Mouse (Mus musculus) CH12.LX (cell line): ENCODE data around the gene Pfn1. TPM values are rescaled to one million over a fixed set of nuclear protein-coding genes. Genes with fewer than 3 reads are reported as not detected.

Experiments
- DNase-seq: peaks from one replicate; pipeline ENCODE4 v3.0.0-alpha.2; 2013; ENCODE audit errors: extremely low read depth
- H3K27ac ChIP-seq: 2 replicates; pipeline ENCODE4 v1.5.1; 2012; ENCODE audit warnings: low read depth, mild to moderate bottlenecking, control low read depth, moderate library complexity; ENCODE audit not compliant: insufficient read depth
- H3K27me3 ChIP-seq: replicated peaks from 2 replicates; pipeline ENCODE3; 2012; ENCODE audit warnings: inconsistent platforms
- H3K36me3 ChIP-seq, 2 experiments: replicated peaks in 1 of 2; 2 replicates each; pipeline versions ENCODE3 to v1.6.1; 2012; ENCODE audit warnings: inconsistent platforms in 1 of 2, low read length in 1 of 2, mild to moderate bottlenecking in 1 of 2, mixed read lengths in 1 of 2, moderate library complexity in 1 of 2; ENCODE audit not compliant: control insufficient read depth in 1 of 2, insufficient read depth in 1 of 2
- H3K4me1 ChIP-seq, 2 experiments: 2 replicates each; pipeline ENCODE4 v1.6.1; 2012; ENCODE audit warnings: inconsistent platforms in 1 of 2, moderate library complexity in 1 of 2; ENCODE audit not compliant: insufficient read depth in 2 of 2, control insufficient read depth in 1 of 2
- H3K4me2 ChIP-seq: 2 replicates; pipeline ENCODE4 v1.6.1; 2012; ENCODE audit warnings: low read depth, mild to moderate bottlenecking, control low read depth; ENCODE audit not compliant: poor library complexity, insufficient read depth, severe bottlenecking
- H3K4me3 ChIP-seq, 3 experiments: fragments of 150-350 bp in 1 of 3; sonication (generic) in 1 of 3; replicated peaks in 1 of 3; 2 replicates each; pipeline versions ENCODE3 to v1.5.1; 2011 to 2012; ENCODE audit warnings: low read depth in 2 of 3, low read length in 2 of 3, mild to moderate bottlenecking in 2 of 3, moderate library complexity in 2 of 3, control low read depth in 1 of 3, improper control_type of control experiment in 1 of 3, inconsistent platforms in 1 of 3, mixed read lengths in 1 of 3; ENCODE audit not compliant: poor library complexity in 1 of 3
- H3K79me2 ChIP-seq: replicated peaks from 2 replicates; pipeline ENCODE4 v1.6.1; 2012; ENCODE audit warnings: mild to moderate bottlenecking, moderate library complexity; ENCODE audit not compliant: control insufficient read depth, poor library complexity, insufficient read depth, severe bottlenecking; ENCODE audit errors: extremely low read depth
- H3K9ac ChIP-seq: 2 replicates; pipeline ENCODE4 v1.6.1; 2012; ENCODE audit warnings: low read depth, mild to moderate bottlenecking, control low read depth, moderate library complexity; ENCODE audit not compliant: insufficient read depth
- H3K9me3 ChIP-seq: replicated peaks from 2 replicates; pipeline ENCODE3; 2012; ENCODE audit warnings: low read length, inconsistent platforms, mixed read lengths
- BHLHE40 ChIP-seq: IDR thresholded peaks from 2 replicates; pipeline ENCODE4 v1.6.1; 2011; ENCODE audit warnings: mild to moderate bottlenecking, low read depth, low read length, improper control_type of control experiment
- CHD1 ChIP-seq: IDR thresholded peaks from 2 replicates; pipeline ENCODE4 v1.6.1; 2012; ENCODE audit warnings: low read depth, low read length, improper control_type of control experiment, inconsistent platforms
- CHD2 ChIP-seq: IDR thresholded peaks from 2 replicates; pipeline ENCODE4 v1.6.1; 2011; ENCODE audit warnings: low read length, improper control_type of control experiment
- CTCF ChIP-seq, 2 experiments: IDR thresholded peaks in 1 of 2; conservative IDR thresholded peaks in 1 of 2; 2 replicates each; pipeline ENCODE4 v1.5.1; 2011 to 2012; ENCODE audit warnings: low read depth in 2 of 2, low read length in 2 of 2, improper control_type of control experiment in 1 of 2, inconsistent platforms in 1 of 2, mild to moderate bottlenecking in 1 of 2, moderate library complexity in 1 of 2
- E2F4 ChIP-seq: IDR thresholded peaks from 2 replicates; pipeline ENCODE4 v1.6.1; 2011; ENCODE audit warnings: low read depth, low read length, improper control_type of control experiment; ENCODE audit not compliant: insufficient replicate concordance
- ELF1 ChIP-seq: IDR thresholded peaks from 2 replicates; pipeline ENCODE4 v1.6.1; 2014; ENCODE audit warnings: low read depth, mild to moderate bottlenecking, inconsistent platforms, low read length, improper control_type of control experiment
- EP300 ChIP-seq: IDR thresholded peaks from 2 replicates; pipeline ENCODE4 v1.6.1; 2011; ENCODE audit warnings: low read length, improper control_type of control experiment
- ETS1 ChIP-seq: conservative IDR thresholded peaks from 2 replicates; pipeline ENCODE4 v1.6.1; 2012; ENCODE audit warnings: low read depth, mild to moderate bottlenecking, inconsistent platforms, low read length, improper control_type of control experiment, moderate library complexity
- IRF4 ChIP-seq: IDR thresholded peaks from 2 replicates; pipeline ENCODE4 v1.6.1; 2014; ENCODE audit warnings: low read depth, mild to moderate bottlenecking, inconsistent platforms, low read length, improper control_type of control experiment
- JUN ChIP-seq: IDR thresholded peaks from 2 replicates; pipeline ENCODE4 v1.6.1; 2011; ENCODE audit warnings: low read depth, mild to moderate bottlenecking, low read length, improper control_type of control experiment, moderate library complexity; ENCODE audit not compliant: insufficient read depth
- JUND ChIP-seq: conservative IDR thresholded peaks from 2 replicates; pipeline ENCODE4 v1.6.1; 2011; ENCODE audit warnings: low read depth, low read length, improper control_type of control experiment
- KAT2A ChIP-seq: IDR thresholded peaks from 2 replicates; pipeline ENCODE4 v1.6.1; 2012; ENCODE audit warnings: low read length, improper control_type of control experiment, inconsistent platforms; ENCODE audit not compliant: insufficient replicate concordance
- MAFK ChIP-seq: IDR thresholded peaks from 2 replicates; pipeline ENCODE4 v1.6.1; 2011; ENCODE audit warnings: low read length, improper control_type of control experiment; ENCODE audit not compliant: insufficient replicate concordance
- MAX ChIP-seq: IDR thresholded peaks from 2 replicates; pipeline ENCODE4 v1.6.1; 2011; ENCODE audit warnings: low read length, improper control_type of control experiment
- MAZ ChIP-seq: IDR thresholded peaks from 2 replicates; pipeline ENCODE4 v1.6.1; 2012; ENCODE audit warnings: low read depth, mild to moderate bottlenecking, inconsistent platforms, low read length, improper control_type of control experiment, moderate library complexity
- MEF2A ChIP-seq: IDR thresholded peaks from 2 replicates; pipeline ENCODE4 v1.6.1; 2014; ENCODE audit warnings: low read depth, mild to moderate bottlenecking, inconsistent platforms, low read length, improper control_type of control experiment, borderline replicate concordance
- MXI1 ChIP-seq: IDR thresholded peaks from 2 replicates; pipeline ENCODE4 v1.6.1; 2011; ENCODE audit warnings: mild to moderate bottlenecking, low read depth, low read length, improper control_type of control experiment
- MYC ChIP-seq: IDR thresholded peaks from 2 replicates; pipeline ENCODE4 v1.6.1; 2011; ENCODE audit warnings: low read depth, mild to moderate bottlenecking, improper control_type of control experiment, low read length
- NELFE ChIP-seq: IDR thresholded peaks from 2 replicates; pipeline ENCODE4 v1.6.1; 2011; ENCODE audit warnings: low read depth, low read length, improper control_type of control experiment
- PAX5 ChIP-seq: IDR thresholded peaks from 2 replicates; pipeline ENCODE4 v1.6.1; 2012; ENCODE audit warnings: low read length, inconsistent platforms, mixed read lengths
- POLR2A ChIP-seq: IDR thresholded peaks from 2 replicates; pipeline ENCODE4 v1.6.1; 2011; ENCODE audit warnings: low read depth, mild to moderate bottlenecking, improper control_type of control experiment, low read length
- POLR2AphosphoS2 ChIP-seq: IDR thresholded peaks from 2 replicates; pipeline ENCODE4 v1.6.1; 2011; ENCODE audit warnings: low read depth, low read length, improper control_type of control experiment
- RCOR1 ChIP-seq: conservative IDR thresholded peaks from 2 replicates; pipeline ENCODE4 v1.6.1; 2012; ENCODE audit warnings: low read depth, mild to moderate bottlenecking, inconsistent platforms, low read length, improper control_type of control experiment
- SIN3A ChIP-seq: IDR thresholded peaks from 2 replicates; pipeline ENCODE4 v1.6.1; 2012; ENCODE audit warnings: low read length, improper control_type of control experiment, inconsistent platforms
- TBP ChIP-seq: conservative IDR thresholded peaks from 2 replicates; pipeline ENCODE4 v1.6.1; 2011; ENCODE audit warnings: low read depth, low read length, improper control_type of control experiment
- TCF12 ChIP-seq: IDR thresholded peaks from 2 replicates; pipeline ENCODE4 v1.6.1; 2014; ENCODE audit warnings: low read depth, mild to moderate bottlenecking, inconsistent platforms, low read length, improper control_type of control experiment
- UBTF ChIP-seq: IDR thresholded peaks from 2 replicates; pipeline ENCODE4 v1.6.1; 2012; ENCODE audit warnings: low read depth, mild to moderate bottlenecking, inconsistent platforms, low read length, improper control_type of control experiment, moderate library complexity
- USF1 ChIP-seq: IDR thresholded peaks from 2 replicates; pipeline ENCODE4 v1.6.1; 2014; ENCODE audit warnings: low read depth, mild to moderate bottlenecking, inconsistent platforms, low read length, improper control_type of control experiment
- USF2 ChIP-seq: conservative IDR thresholded peaks from 2 replicates; pipeline ENCODE4 v1.6.1; 2011; ENCODE audit warnings: low read depth, low read length, improper control_type of control experiment
- ZC3H11A ChIP-seq: IDR thresholded peaks from 2 replicates; pipeline ENCODE4 v1.6.1; 2012; ENCODE audit warnings: low read depth, mild to moderate bottlenecking, inconsistent platforms, low read length, improper control_type of control experiment
- ZKSCAN1 ChIP-seq: IDR thresholded peaks from 2 replicates; pipeline ENCODE4 v1.6.1; 2012; ENCODE audit warnings: low read depth, inconsistent platforms, low read length, improper control_type of control experiment, borderline replicate concordance
- dilution Hi-C: fragments of 300-500 bp; cut with MboI; formaldehyde crosslinking; loops from 2 replicates; pipeline ENCODE4 v1.14.3; 2020; ENCODE audit warnings: low sequenced_read_pairs; ENCODE audit not compliant: extremely low pct_unique_long_range_greater_than_20kb, extremely low pct_ligation_motif_present
- in situ Hi-C: fragments of 300-500 bp; cut with MboI; formaldehyde crosslinking; loops from 3 replicates; pipeline ENCODE4 v1.14.3; 2019; ENCODE audit warnings: low sequenced_read_pairs, low pct_ligation_motif_present, low pct_unique_long_range_greater_than_20kb, mixed read lengths
- polyA plus RNA-seq: library from polyadenylated mRNA; unstranded; fragments of >175 nt; gene quantifications from 2 replicates; pipeline ENCODE4 v1.2.1, GENCODE M21; 2012; ENCODE audit warnings: low read depth; ENCODE audit not compliant: insufficient read length
- total RNA-seq, 2 experiments: library from RNA; depleted of rRNA; stranded (reverse); fragments of 300-350 nt in 1 of 2; fragments of >200 nt in 1 of 2; gene quantifications; 2 replicates each; pipeline ENCODE4 v1.2.3; 2012 to 2014

Pfn1 gene
- total and polyA plus RNA-seq, 3 experiments = 844 to 2,624 (median 1,045) TPM

DNA sequence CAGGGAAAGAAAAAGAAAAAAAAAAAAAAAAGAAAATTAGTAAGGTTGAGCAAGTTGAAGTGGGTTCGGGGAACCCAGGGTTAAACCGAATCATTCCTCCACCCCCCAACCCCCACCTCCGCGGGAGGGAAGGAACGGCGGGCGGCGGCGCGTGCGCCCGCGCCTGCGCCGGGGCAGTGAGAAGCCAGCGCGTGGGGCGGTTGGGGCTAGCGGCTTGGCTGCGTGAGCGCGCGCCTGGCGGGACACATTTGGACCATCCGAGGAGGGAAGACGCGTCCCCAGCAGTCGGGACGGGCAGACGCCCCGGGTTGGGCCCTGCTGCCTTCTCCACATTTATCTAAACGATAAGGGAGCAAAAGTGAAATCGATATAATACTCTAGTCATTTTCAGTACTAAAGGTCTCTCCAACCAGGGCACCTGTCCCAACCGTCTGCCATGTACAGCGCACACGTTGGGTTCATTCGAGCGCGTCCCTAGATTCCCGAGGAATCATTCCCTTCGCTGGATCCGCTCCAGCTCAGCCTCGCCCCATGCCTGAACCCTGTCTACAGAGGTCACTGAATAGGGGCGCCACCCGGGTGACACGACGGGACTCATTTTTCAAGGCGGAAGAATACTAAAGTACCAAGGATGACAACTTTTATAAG lies 603 bp upstream of the Pfn1 start (continued):
- TF ChIP-seq MAFK = no peak; the same call in 1 of the 2 replicates
- peak; percentile 57 for TF ChIP-seq TBP
- peak; percentile 87 for TF ChIP-seq MXI1
- TF ChIP-seq JUND = no peak
- TF ChIP-seq IRF4 = peak; percentile 63
- TF ChIP-seq POLR2AphosphoS2 = peak; percentile 80; the same call in 1 of the 2 replicates
- TF ChIP-seq JUN = no peak
- peak; percentile 17 for TF ChIP-seq ETS1
- TF ChIP-seq CHD1 = peak; percentile 95
- no peak; the same call in 1 of the 2 replicates for TF ChIP-seq USF1
- TF ChIP-seq ZKSCAN1 = no peak; the same call in 1 of the 2 replicates

DNA sequence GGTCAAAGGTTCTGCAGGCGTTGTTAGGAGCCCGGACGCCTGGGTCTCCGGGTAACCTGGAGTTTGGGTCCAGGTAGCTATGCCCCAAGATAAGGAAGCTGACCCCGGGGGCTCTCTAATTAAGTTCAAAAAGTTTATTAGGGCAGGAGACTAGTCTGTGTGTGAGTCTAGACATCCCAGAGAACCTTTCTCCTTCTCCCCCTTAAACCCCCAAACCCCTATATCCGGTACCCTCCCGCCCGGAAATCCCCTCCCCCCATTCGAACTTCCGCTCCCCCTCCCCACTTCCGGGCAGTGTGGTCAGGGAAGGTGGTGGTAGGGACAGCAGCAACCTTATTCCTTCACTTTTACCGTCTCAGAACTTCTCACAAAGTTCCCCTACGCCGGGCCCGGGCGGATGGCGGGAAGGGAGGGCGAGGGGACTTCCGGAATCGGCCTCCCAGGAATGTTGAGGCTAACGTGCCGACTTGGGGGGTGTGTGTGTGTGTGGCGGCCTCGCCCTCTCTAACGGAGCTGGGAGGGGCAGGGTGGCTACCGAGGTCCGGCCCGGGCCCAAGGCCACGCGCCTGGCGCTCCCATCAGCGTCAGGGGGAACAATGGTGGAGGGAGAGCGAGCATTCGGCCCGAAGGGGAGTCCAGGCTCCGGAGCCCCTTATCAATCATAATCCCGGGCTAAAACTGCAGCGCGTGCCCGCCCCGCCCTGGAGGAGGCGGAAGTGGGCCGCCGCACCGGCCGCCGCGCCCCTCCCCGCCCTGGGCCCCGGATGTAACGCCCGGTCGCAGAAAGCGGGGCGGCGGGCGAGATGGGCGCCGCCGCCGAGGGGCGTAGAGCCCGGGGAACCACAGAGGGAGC lies 873 bp downstream of the Pfn1 start:
- H3K27ac ChIP-seq = peak overlapping the region; percentile 96
- no peaks in the 10 kb centered on the region for H3K27me3 ChIP-seq
- DNase-seq = peak; percentile 75
- peaks cover 24 to 64% of the 10 kb centered on the region in 2 experiments for H3K4me1 ChIP-seq
- dilution Hi-C loops (no loop called here), in situ Hi-C loops (no loop called here)
- peak overlapping the region; percentile 87 for H3K4me2 ChIP-seq
- H3K36me3 ChIP-seq = peaks cover 38 to 51% of the 10 kb centered on the region in 2 experiments
- peak overlapping the region; percentile 99 for H3K9ac ChIP-seq
- H3K79me2 ChIP-seq = peaks cover 58% of the 10 kb centered on the region
- H3K9me3 ChIP-seq = no peaks in the 10 kb centered on the region
- H3K4me3 ChIP-seq = peak overlapping the region; percentile 74 to 99 (median 78)
- TF ChIP-seq BHLHE40 (peak; percentile 43), SIN3A (peak; percentile 85), E2F4 (peak; percentile 69; the same call in 1 of the 2 replicates), USF2 (no peak), CHD1 (peak; percentile 76; the same call in 1 of the 2 replicates), ETS1 (peak; percentile 48; the same call in 1 of the 2 replicates), CTCF (conservative IDR thresholded peaks at IDR 0.05 in 1 of 2, IDR thresholded peaks at IDR 0.05 in 1 of 2; ENCODE audit: low read depth in 2 of 2, low read length in 2 of 2) (no peak), POLR2A (peak; percentile 65), ZC3H11A (no peak), RCOR1 (peak; percentile 78), JUN (no peak), MAZ (peak; percentile 95), POLR2AphosphoS2 (peak; percentile 60; the same call in 1 of the 2 replicates), IRF4 (peak; percentile 65; the same call in 1 of the 2 replicates), PAX5 (no peak), MAX (peak; percentile 58), KAT2A (peak; percentile 72; the same call in 1 of the 2 replicates), MEF2A (peak; percentile 35; the same call in 1 of the 2 replicates), CHD2 (peak; percentile 88), UBTF (no peak), TCF12 (peak; percentile 64; the same call in 1 of the 2 replicates), MYC (0 out of 2 replicates have a peak, but pooled peaks have one; percentile 53), MXI1 (peak; percentile 92; the same call in 1 of the 2 replicates), ELF1 (peak; percentile 80), NELFE (peak; percentile 43; the same call in 1 of the 2 replicates), JUND (no peak), MAFK (no peak), EP300 (peak; percentile 35; the same call in 1 of the 2 replicates)
